Mouse (Mus musculus): ENCODE measurements at regions not wholly inside any gene's neighbourhood (a gene's known extent, or its start where the extent isn't known, plus 50 kb on each side); places are given as distances from the start of the nearest gene placed in this dataset.

GRCm38 (mm10) chr3:81368642-81369041 is 332.4 kb downstream of the Pdgfc start:
- no peaks in the 10 kb centered on the region for H3K27me3 ChIP-seq (ENCODE audit: control insufficient read depth, insufficient read depth, insufficient read length)
- H3K4me2 ChIP-seq (ENCODE audit: low read depth) = peak overlapping the region; percentile 8
- no peaks in the 10 kb centered on the region for H3K79me2 ChIP-seq (ENCODE audit: control insufficient read depth, insufficient read depth)
- H3K36me3 ChIP-seq (ENCODE audit: control insufficient read depth, insufficient read depth) = no peaks in the 10 kb centered on the region
- no peak for TF ChIP-seq POLR2AphosphoS2 (IDR thresholded peaks at IDR 0.05; ENCODE audit: insufficient read length, low read depth)
- no peak for TF ChIP-seq SRF (IDR thresholded peaks at IDR 0.05; ENCODE audit: control insufficient read depth, insufficient read length, low read depth)
- no peak for TF ChIP-seq POLR2A (IDR thresholded peaks at IDR 0.05; ENCODE audit: insufficient read length, low read depth)
- no peak for TF ChIP-seq TCF12 (IDR thresholded peaks at IDR 0.05; ENCODE audit: insufficient read depth, poor library complexity, severe bottlenecking)
- H3K4me3 ChIP-seq = no peak overlapping the region
- no peak overlapping the region for H3ac ChIP-seq (ENCODE audit: control insufficient read depth, insufficient read length)

GRCm38 (mm10) chr3:81369742-81370141 is 333.5 kb downstream of the Pdgfc start:
- Histone ChIP-seq H3K36me3 (ENCODE audit: control insufficient read depth, insufficient read depth) (no peaks in the 10 kb centered on the region), H3K4me3 (no peak overlapping the region), H3K4me2 (ENCODE audit: low read depth) (no peak overlapping the region), H3K79me2 (ENCODE audit: control insufficient read depth, insufficient read depth) (no peaks in the 10 kb centered on the region), H3K27me3 (ENCODE audit: control insufficient read depth, insufficient read depth, insufficient read length) (no peaks in the 10 kb centered on the region), H3ac (ENCODE audit: control insufficient read depth, insufficient read length) (no peak overlapping the region)
- TF ChIP-seq USF1 (IDR thresholded peaks at IDR 0.05; ENCODE audit: low read depth) (no peak), POLR2A (IDR thresholded peaks at IDR 0.05; ENCODE audit: insufficient read length, low read depth) (no peak), CEBPB (IDR thresholded peaks at IDR 0.05; ENCODE audit: insufficient read depth, poor library complexity, severe bottlenecking) (no peak), SRF (IDR thresholded peaks at IDR 0.05; ENCODE audit: control insufficient read depth, insufficient read length, low read depth) (no peak), MYOG (IDR thresholded peaks at IDR 0.05; ENCODE audit: control insufficient read depth in 1 of 3, insufficient read depth in 1 of 3, insufficient read length in 2 of 3, low read depth in 2 of 3) (no peak), E2F4 (IDR thresholded peaks at IDR 0.05; ENCODE audit: insufficient read depth) (no peak), MYOD1 (IDR thresholded peaks at IDR 0.05; ENCODE audit: control insufficient read depth in 1 of 3, insufficient read length in 2 of 3, low read depth in 2 of 3) (no peak), TCF3 (IDR thresholded peaks at IDR 0.05; ENCODE audit: insufficient read length, low read depth) (no peak), POLR2AphosphoS2 (IDR thresholded peaks at IDR 0.05; ENCODE audit: insufficient read length, low read depth) (no peak), REST (IDR thresholded peaks at IDR 0.05; ENCODE audit: insufficient read depth, insufficient read length) (no peak), TCF12 (IDR thresholded peaks at IDR 0.05; ENCODE audit: insufficient read depth, poor library complexity, severe bottlenecking) (no peak)

GRCm38 (mm10) chr3:81375990-81376389 is 339.8 kb downstream of the Pdgfc start:
- TF ChIP-seq SRF (IDR thresholded peaks at IDR 0.05; ENCODE audit: control insufficient read depth, insufficient read length, low read depth) (no peak), MAX (IDR thresholded peaks at IDR 0.05; ENCODE audit: low read depth) (no peak), E2F4 (IDR thresholded peaks at IDR 0.05; ENCODE audit: insufficient read depth) (no peak), CEBPB (IDR thresholded peaks at IDR 0.05; ENCODE audit: insufficient read depth, poor library complexity, severe bottlenecking) (no peak), MYOG (IDR thresholded peaks at IDR 0.05; ENCODE audit: control insufficient read depth in 1 of 3, insufficient read depth in 1 of 3, insufficient read length in 2 of 3, low read depth in 2 of 3) (no peak), REST (IDR thresholded peaks at IDR 0.05; ENCODE audit: insufficient read depth, insufficient read length) (no peak), USF1 (IDR thresholded peaks at IDR 0.05; ENCODE audit: low read depth) (no peak), POLR2AphosphoS2 (IDR thresholded peaks at IDR 0.05; ENCODE audit: insufficient read length, low read depth) (no peak), TCF3 (IDR thresholded peaks at IDR 0.05; ENCODE audit: insufficient read length, low read depth) (no peak)
- Histone ChIP-seq H3K27me3 (ENCODE audit: control insufficient read depth, insufficient read depth, insufficient read length) (no peaks in the 10 kb centered on the region), H3K4me3 (no peak overlapping the region), H3K36me3 (ENCODE audit: control insufficient read depth, insufficient read depth) (no peaks in the 10 kb centered on the region), H3K4me2 (ENCODE audit: low read depth) (no peak overlapping the region), H3ac (ENCODE audit: control insufficient read depth, insufficient read length) (no peak overlapping the region), H3K79me2 (ENCODE audit: control insufficient read depth, insufficient read depth) (no peaks in the 10 kb centered on the region)

GRCm38 (mm10) chr3:81377466-81377865 is 341.2 kb downstream of the Pdgfc start:
- H3ac ChIP-seq (ENCODE audit: control insufficient read depth, insufficient read length) = no peak overlapping the region
- H3K79me2 ChIP-seq (ENCODE audit: control insufficient read depth, insufficient read depth) = no peaks in the 10 kb centered on the region
- H3K4me2 ChIP-seq (ENCODE audit: low read depth) = peak overlapping the region; percentile 65
- H3K27me3 ChIP-seq (ENCODE audit: control insufficient read depth, insufficient read depth, insufficient read length) = no peaks in the 10 kb centered on the region
- TF ChIP-seq POLR2A (IDR thresholded peaks at IDR 0.05; ENCODE audit: insufficient read length, low read depth) = no peak
- peak in 1 of 3 experiments; percentile 54 for TF ChIP-seq MYOG (IDR thresholded peaks at IDR 0.05; ENCODE audit: control insufficient read depth in 1 of 3, insufficient read depth in 1 of 3, insufficient read length in 2 of 3, low read depth in 2 of 3)
- peak in 2 of 3 experiments; percentile 24 to 71 for TF ChIP-seq MYOD1 (IDR thresholded peaks at IDR 0.05; ENCODE audit: control insufficient read depth in 1 of 3, insufficient read length in 2 of 3, low read depth in 2 of 3)
- TF ChIP-seq TCF12 (IDR thresholded peaks at IDR 0.05; ENCODE audit: insufficient read depth, poor library complexity, severe bottlenecking) = peak; percentile 58
- peak; percentile 61; the same call in 1 of the 2 replicates for TF ChIP-seq CEBPB (IDR thresholded peaks at IDR 0.05; ENCODE audit: insufficient read depth, poor library complexity, severe bottlenecking)
- peak; percentile 71 for TF ChIP-seq MAX (IDR thresholded peaks at IDR 0.05; ENCODE audit: low read depth)
- no peak for TF ChIP-seq TCF3 (IDR thresholded peaks at IDR 0.05; ENCODE audit: insufficient read length, low read depth)
- TF ChIP-seq USF1 (IDR thresholded peaks at IDR 0.05; ENCODE audit: low read depth) = peak; percentile 90
- H3K4me3 ChIP-seq = no peak overlapping the region
- no peaks in the 10 kb centered on the region for H3K36me3 ChIP-seq (ENCODE audit: control insufficient read depth, insufficient read depth)

- Histone ChIP-seq H3K36me3 (ENCODE audit: control insufficient read depth, insufficient read depth) (no peaks in the 10 kb centered on the region), H3K4me3 (no peak overlapping the region), H3ac (ENCODE audit: control insufficient read depth, insufficient read length) (no peak overlapping the region), H3K79me2 (ENCODE audit: control insufficient read depth, insufficient read depth) (no peaks in the 10 kb centered on the region), H3K27me3 (ENCODE audit: control insufficient read depth, insufficient read depth, insufficient read length) (no peaks in the 10 kb centered on the region), H3K4me2 (ENCODE audit: low read depth) (no peak overlapping the region)
- TF ChIP-seq MYOD1 (IDR thresholded peaks at IDR 0.05; ENCODE audit: control insufficient read depth in 1 of 3, insufficient read length in 2 of 3, low read depth in 2 of 3) = no peak
- TF ChIP-seq CEBPB (IDR thresholded peaks at IDR 0.05; ENCODE audit: insufficient read depth, poor library complexity, severe bottlenecking) = no peak
- no peak for TF ChIP-seq POLR2A (IDR thresholded peaks at IDR 0.05; ENCODE audit: insufficient read length, low read depth)
- TF ChIP-seq SRF (IDR thresholded peaks at IDR 0.05; ENCODE audit: control insufficient read depth, insufficient read length, low read depth) = no peak
- no peak for TF ChIP-seq TCF12 (IDR thresholded peaks at IDR 0.05; ENCODE audit: insufficient read depth, poor library complexity, severe bottlenecking)
- TF ChIP-seq POLR2AphosphoS2 (IDR thresholded peaks at IDR 0.05; ENCODE audit: insufficient read length, low read depth) = no peak
- no peak for TF ChIP-seq E2F4 (IDR thresholded peaks at IDR 0.05; ENCODE audit: insufficient read depth)
- TF ChIP-seq TCF3 (IDR thresholded peaks at IDR 0.05; ENCODE audit: insufficient read length, low read depth) = no peak
- TF ChIP-seq MAX (IDR thresholded peaks at IDR 0.05; ENCODE audit: low read depth) = no peak
- TF ChIP-seq REST (IDR thresholded peaks at IDR 0.05; ENCODE audit: insufficient read depth, insufficient read length) = no peak
- no peak for TF ChIP-seq MYOG (IDR thresholded peaks at IDR 0.05; ENCODE audit: control insufficient read depth in 1 of 3, insufficient read depth in 1 of 3, insufficient read length in 2 of 3, low read depth in 2 of 3)
- TF ChIP-seq USF1 (IDR thresholded peaks at IDR 0.05; ENCODE audit: low read depth) = no peak
Measured at GRCm38 (mm10) chr3:81379362-81379761, 343.1 kb downstream of the Pdgfc start.

Measured in myocyte (in vitro differentiated cells).